Mouse (Mus musculus) heart, adult 2 months (tissue): Measurements from ENCODE around the gene Dnmt3b. TPM values are rescaled to one million over a fixed set of nuclear protein-coding genes. Genes with fewer than 3 reads are reported as not detected.

Source experiments
- DNase-seq, 2 experiments: peaks; one replicate each; pipeline ENCODE4 v3.0.0; 2021
- H3K27ac ChIP-seq: fragments of 200-600 bp; 2 replicates; pipeline ENCODE4 v1.8.1; 2022
- H3K27me3 ChIP-seq: fragments of 200-500 bp; 2 replicates; pipeline ENCODE4 v1.6.1; 2012; ENCODE audit warnings: mild to moderate bottlenecking, low read length, inconsistent platforms, mixed read lengths; ENCODE audit not compliant: control insufficient read depth, insufficient read depth
- H3K36me3 ChIP-seq: fragments of 200-500 bp; 2 replicates; pipeline ENCODE4 v1.6.1; 2012; ENCODE audit warnings: low read length, inconsistent platforms; ENCODE audit not compliant: control insufficient read depth, insufficient read depth
- H3K4me1 ChIP-seq: fragments of 200-500 bp; 2 replicates; pipeline ENCODE4 v1.6.1; 2011; ENCODE audit warnings: low read length; ENCODE audit not compliant: control insufficient read depth, insufficient read depth
- H3K4me3 ChIP-seq: fragments of 200-600 bp; 2 replicates; pipeline ENCODE4 v1.8.1; 2022
- H3K79me2 ChIP-seq: fragments of 200-500 bp; replicated peaks from 2 replicates; pipeline ENCODE4 v1.6.1; 2012; ENCODE audit warnings: mild to moderate bottlenecking, inconsistent platforms, low read length, moderate library complexity, mixed read lengths; ENCODE audit not compliant: control insufficient read depth, insufficient read depth
- H3K9ac ChIP-seq: fragments of 200-500 bp; 2 replicates; pipeline ENCODE4 v1.6.1; 2012; ENCODE audit warnings: low read depth, mild to moderate bottlenecking, control low read depth, inconsistent platforms, low read length, mixed read lengths
- CTCF ChIP-seq: fragments of 200-600 bp; IDR thresholded peaks from 2 replicates; pipeline ENCODE4 v1.8.1; 2022; ENCODE audit warnings: antibody characterized with exemption, mild to moderate bottlenecking, moderate library complexity
- EP300 ChIP-seq: fragments of 200-500 bp; IDR thresholded peaks from 2 replicates; pipeline ENCODE4 v1.6.1; 2011; ENCODE audit warnings: low read depth, low read length, control low read depth; ENCODE audit not compliant: insufficient read depth
- POLR2A ChIP-seq: fragments of 200-500 bp; IDR thresholded peaks from 2 replicates; pipeline ENCODE4 v1.6.1; 2011; ENCODE audit warnings: mild to moderate bottlenecking, low read depth, low read length, control low read depth; ENCODE audit not compliant: insufficient read depth
- WGBS: fragments of 180-500 bp; shearing (Covaris S2); methylation state at CpG from one replicate; pipeline ENCODE4 v1.1.7; 2018; 5-methylcytosine and 5-hydroxymethylcytosine counted together
- intact Hi-C: fragments of 180-260 bp; cut with DNase I; formaldehyde crosslinking; loops from one replicate; pipeline ENCODE4 v1.15.1; 2025
- polyA plus RNA-seq: library from polyadenylated mRNA; depleted of rRNA; stranded (reverse); fragments of >200 nt; gene quantifications from 2 replicates; pipeline ENCODE4 v1.2.3, GENCODE M21; 2012
- total RNA-seq, 2 experiments: library from RNA; stranded (reverse); gene quantifications; 2 replicates each; pipeline ENCODE4 v1.2.3; 2021

Dnmt3b gene
- total and polyA plus RNA-seq, 3 experiments: 0.84 to 1.6 (median 1.0) TPM

- TF ChIP-seq EP300: peak; percentile 38; the same call in 1 of the 2 replicates
- no peak for TF ChIP-seq CTCF
- TF ChIP-seq POLR2A: peak; percentile 62; the same call in 1 of the 2 replicates
- Histone ChIP-seq H3K79me2 (no peaks in the 10 kb centered on the region; the same call in 1 of the 2 replicates), H3K36me3 (peaks cover 2% of the 10 kb centered on the region), H3K4me1 (no peaks in the 10 kb centered on the region; the same call in 1 of the 2 replicates), H3K4me3 (peak within 1 kb of the TSS; percentile 99), H3K27me3 (no peaks in the 10 kb centered on the region), H3K9ac (peak within 1 kb of the TSS; percentile 98), H3K27ac (peak within 1 kb of the TSS; percentile 88)
- 3% methylated on average over 53 of the region's 53 CpGs for WGBS
- peak; percentile 91 to 96 for DNase-seq
- intact Hi-C loops: loop anchor here (1.0 kb wide), 1 partner anchor 17 kb away; the partner anchor contains the start of gene Dnmt3b
Measured at GRCm38 (mm10) chr2:153631976-153632870, 17.0 kb upstream of the Dnmt3b start, which contains the start of gene Commd7. Commd7 (minus strand) TSS chr2:153632781.

- H3K79me2 ChIP-seq: no peaks in the 10 kb centered on the region; the same call in 1 of the 2 replicates
- peak overlapping the region; percentile 99 for H3K4me3 ChIP-seq
- WGBS: 12% methylated on average over 2 of the region's 2 CpGs
- no peaks in the 10 kb centered on the region for H3K27me3 ChIP-seq
- no peaks in the 10 kb centered on the region; the same call in 1 of the 2 replicates for H3K4me1 ChIP-seq
- H3K36me3 ChIP-seq: peaks cover 2% of the 10 kb centered on the region
- DNase-seq: no peak
- peak overlapping the region; percentile 98 for H3K9ac ChIP-seq
- peak overlapping the region; percentile 88 for H3K27ac ChIP-seq
- no peak for TF ChIP-seq CTCF
- no peak for TF ChIP-seq EP300
- TF ChIP-seq POLR2A: no peak; the same call in 1 of the 2 replicates
- intact Hi-C loops: loop anchor here (1.0 kb wide), 1 partner anchor 16 kb away; the partner anchor contains the start of gene Dnmt3b
Measured at GRCm38 (mm10) chr2:153632871-153633226, 16.4 kb upstream of the Dnmt3b start.

GRCm38 (mm10) chr2:153633259-153633658 is 16.0 kb upstream of the Dnmt3b start:
- no peaks in the 10 kb centered on the region; the same call in 1 of the 2 replicates for H3K4me1 ChIP-seq
- no peak for TF ChIP-seq CTCF
- no peaks in the 10 kb centered on the region for H3K27me3 ChIP-seq
- H3K27ac ChIP-seq: no peak overlapping the region
- H3K79me2 ChIP-seq: no peaks in the 10 kb centered on the region; the same call in 1 of the 2 replicates
- intact Hi-C loops: no loop called here
- no peak overlapping the region for H3K9ac ChIP-seq
- no peak overlapping the region for H3K4me3 ChIP-seq
- 72% methylated on average over 5 of the region's 5 CpGs for whole genome bisulfite sequencing
- no peak for DNase-seq
- peaks cover 2% of the 10 kb centered on the region; the same call in 1 of the 2 replicates for H3K36me3 ChIP-seq

GRCm38 (mm10) chr2:153638977-153639680 is 10.1 kb upstream of the Dnmt3b start:
- H3K27ac ChIP-seq: no peak overlapping the region
- H3K79me2 ChIP-seq: no peaks in the 10 kb centered on the region
- H3K4me3 ChIP-seq: no peak overlapping the region
- H3K9ac ChIP-seq: no peak overlapping the region
- H3K4me1 ChIP-seq: no peaks in the 10 kb centered on the region
- no peak for TF ChIP-seq CTCF
- TF ChIP-seq POLR2A: no peak
- no peak for TF ChIP-seq EP300
- H3K36me3 ChIP-seq: no peaks in the 10 kb centered on the region
- intact Hi-C loops: no loop called here
- no peaks in the 10 kb centered on the region for H3K27me3 ChIP-seq
- WGBS: 40% methylated on average over 15 of the region's 15 CpGs
- no peak for DNase-seq

GRCm38 (mm10) chr2:153642496-153642895 is 6.8 kb upstream of the Dnmt3b start:
- TF ChIP-seq EP300: no peak
- TF ChIP-seq CTCF: no peak
- TF ChIP-seq POLR2A: no peak
- DNase-seq: no peak
- no peaks in the 10 kb centered on the region for H3K79me2 ChIP-seq
- H3K4me1 ChIP-seq: no peaks in the 10 kb centered on the region
- no peaks in the 10 kb centered on the region for H3K27me3 ChIP-seq
- no peak overlapping the region for H3K9ac ChIP-seq
- H3K4me3 ChIP-seq: no peak overlapping the region
- H3K27ac ChIP-seq: no peak overlapping the region
- 32% methylated on average over 3 of the region's 3 CpGs for WGBS
- no peaks in the 10 kb centered on the region for H3K36me3 ChIP-seq
- intact Hi-C loops: no loop called here
